Mouse (Mus musculus) kidney, embryonic 16.5 days (tissue): ENCODE data around the gene Bcl2. TPM values are rescaled to one million over a fixed set of nuclear protein-coding genes. Genes with fewer than 3 reads are reported as not detected.

Source experiments
- ATAC-seq: fragments of 200-750 bp; cut with Nextera tagmentation; 2 replicates; pipeline ENCODE4 v1.8.0; 2017; ENCODE audit warnings: moderate TSS enrichment; ENCODE audit not compliant: low FRiP score, low TSS enrichment
- H3K27ac ChIP-seq: fragments of 300-500 bp; sonication (generic); 2 replicates; pipeline ENCODE4 v1.5.1; 2014; ENCODE audit warnings: low read length
- H3K27me3 ChIP-seq: fragments of 300-500 bp; sonication (generic); 2 replicates; pipeline ENCODE4 v1.6.1; 2014; ENCODE audit warnings: low read length, control low read depth, mixed read lengths; ENCODE audit not compliant: insufficient read depth
- H3K36me3 ChIP-seq: fragments of 300-500 bp; sonication (generic); 2 replicates; pipeline ENCODE4 v1.6.1; 2014; ENCODE audit warnings: low read length, control low read depth, mixed read lengths; ENCODE audit not compliant: insufficient read depth
- H3K4me1 ChIP-seq: fragments of 300-500 bp; sonication (generic); 2 replicates; pipeline ENCODE4 v1.6.1; 2014; ENCODE audit warnings: low read length, control low read depth, mixed read lengths; ENCODE audit not compliant: insufficient read depth
- H3K4me2 ChIP-seq: fragments of 300-500 bp; sonication (generic); replicated peaks from 2 replicates; pipeline ENCODE4 v1.6.1; 2014; ENCODE audit warnings: low read depth, low read length
- H3K4me3 ChIP-seq: fragments of 300-500 bp; sonication (generic); 2 replicates; pipeline ENCODE4 v1.5.1; 2014; ENCODE audit warnings: mild to moderate bottlenecking, low read length
- H3K9ac ChIP-seq: fragments of 300-500 bp; sonication (generic); replicated peaks from 2 replicates; pipeline ENCODE4 v1.6.1; 2014; ENCODE audit warnings: low read length
- H3K9me3 ChIP-seq: fragments of 300-500 bp; sonication (generic); 2 replicates; pipeline ENCODE4 v1.6.1; 2016; ENCODE audit warnings: low read length, control low read depth
- WGBS: fragments of 180-500 bp; shearing (Covaris S2); extraction: QIAGEN DNeasy Blood & Tissue Kit; methylation state at CpG from one replicate; pipeline ENCODE4 v1.1.7; 2014; 5-methylcytosine and 5-hydroxymethylcytosine counted together
- polyA plus RNA-seq: library from polyadenylated mRNA; unstranded; fragments of >200 nt; fragmentation: Nextera tagmentation; extraction: Ambion mirVana; gene quantifications from 2 replicates; pipeline ENCODE4 v1.2.1, GENCODE M21; 2015

The Bcl2 gene
- polyA plus RNA-seq, 1 experiment from 2014 or later = 20.4 TPM

DNA sequence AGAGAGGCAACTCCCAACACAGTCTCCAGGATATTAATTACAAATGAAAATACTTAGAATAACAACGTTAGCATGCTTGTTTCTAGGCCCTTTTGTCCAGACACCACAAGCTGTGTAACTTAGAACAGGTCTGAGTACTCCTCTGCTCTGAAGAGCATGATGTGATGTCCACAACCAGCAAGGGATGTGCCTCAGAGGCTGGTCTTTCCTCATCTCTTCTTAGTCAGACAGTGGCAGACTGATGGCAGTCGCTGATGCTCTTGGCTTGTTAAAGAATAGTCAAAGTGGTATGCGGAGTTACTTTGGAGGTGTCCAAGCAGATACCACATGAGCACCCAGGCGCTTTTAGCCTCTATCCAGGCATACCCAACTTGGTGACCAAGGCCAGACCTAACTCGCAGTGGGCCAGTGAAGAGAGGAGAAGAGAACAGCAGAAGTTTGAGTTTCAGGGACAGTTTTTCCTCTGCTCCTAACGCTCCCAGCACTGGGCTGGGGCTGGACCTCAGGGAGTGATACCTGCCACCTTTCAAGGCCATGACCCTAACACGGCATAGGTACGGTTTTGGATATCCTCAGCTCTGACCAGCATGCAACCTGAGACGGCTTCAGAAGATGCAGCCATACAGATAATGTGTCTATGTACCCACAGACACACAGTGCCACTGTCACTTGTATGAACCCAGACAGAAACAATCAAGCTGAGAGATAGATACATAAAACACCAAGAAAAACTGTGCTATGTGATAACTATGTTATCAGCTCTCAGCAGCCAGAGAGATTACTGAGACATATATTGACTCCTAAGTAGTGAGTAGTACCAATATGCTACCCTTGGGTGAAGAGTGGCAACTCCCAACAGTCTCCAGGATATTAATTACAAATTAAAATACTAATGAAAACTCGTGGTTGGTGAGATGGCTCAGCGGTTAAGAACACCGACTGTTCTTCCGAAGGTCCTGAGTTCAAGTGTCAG lies 1.3 kb upstream of the Bcl2 start:
- Histone ChIP-seq H3K4me1 (peaks cover 30% of the 10 kb centered on the region), H3K27me3 (no peaks in the 10 kb centered on the region), H3K27ac (0 out of 2 replicates have a peak overlapping the region, but pooled peaks have one; percentile 6), H3K9me3 (no peaks in the 10 kb centered on the region), H3K4me3 (no peak overlapping the region), H3K4me2 (peak overlapping the region; percentile 92; the same call in 1 of the 2 replicates), H3K9ac (peak overlapping the region; percentile 93), H3K36me3 (no peaks in the 10 kb centered on the region)
- WGBS = 72% methylated on average over 13 of the region's 13 CpGs
- no peak for ATAC-seq

DNA sequence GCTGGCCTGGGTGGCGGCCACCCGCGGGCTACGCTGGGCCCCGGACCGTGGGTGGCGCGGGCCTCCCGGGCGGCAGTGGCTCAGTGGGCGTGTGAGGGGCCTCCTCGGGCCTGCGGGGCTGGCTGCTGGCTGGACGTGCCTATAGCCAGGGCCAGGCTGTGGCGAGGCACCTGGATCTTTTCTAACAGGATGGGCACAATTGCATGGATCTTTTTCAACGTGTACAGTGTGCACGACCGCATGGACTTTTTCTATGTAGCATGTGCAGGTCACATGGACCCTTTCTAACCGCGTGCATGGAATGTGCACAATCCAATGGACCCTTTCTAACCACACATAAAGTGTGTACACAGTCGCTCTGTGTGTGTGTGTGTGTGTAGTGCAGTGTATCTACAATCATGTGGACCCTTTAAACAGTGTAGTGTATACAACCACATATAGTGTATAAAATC lies 482 bp upstream of the Bcl2 start:
- H3K4me3 ChIP-seq = peak overlapping the region; percentile 84
- no peak; the same call in 1 of the 2 replicates for ATAC-seq
- peak overlapping the region; percentile 92 for H3K4me2 ChIP-seq
- no peaks in the 10 kb centered on the region for H3K9me3 ChIP-seq
- peak overlapping the region; percentile 93 for H3K9ac ChIP-seq
- no peaks in the 10 kb centered on the region for H3K27me3 ChIP-seq
- WGBS = 3% methylated on average over 21 of the region's 21 CpGs
- peak overlapping the region; percentile 94 for H3K27ac ChIP-seq
- H3K36me3 ChIP-seq = no peaks in the 10 kb centered on the region
- peaks cover 33% of the 10 kb centered on the region for H3K4me1 ChIP-seq

DNA sequence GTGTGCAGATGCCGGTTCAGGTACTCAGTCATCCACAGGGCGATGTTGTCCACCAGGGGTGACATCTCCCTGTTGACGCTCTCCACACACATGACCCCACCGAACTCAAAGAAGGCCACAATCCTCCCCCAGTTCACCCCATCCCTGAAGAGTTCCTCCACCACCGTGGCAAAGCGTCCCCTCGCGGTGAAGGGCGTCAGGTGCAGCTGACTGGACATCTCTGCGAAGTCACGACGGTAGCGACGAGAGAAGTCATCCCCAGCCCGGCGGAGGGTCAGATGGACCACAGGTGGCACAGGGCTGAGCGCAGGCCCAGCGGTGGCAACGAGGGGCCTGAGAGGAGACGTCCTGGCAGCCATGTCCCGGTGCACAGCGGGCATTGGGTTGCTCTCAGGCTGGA lies 1.7 kb downstream of the Bcl2 start:
- Histone ChIP-seq H3K36me3 (no peaks in the 10 kb centered on the region), H3K27me3 (no peaks in the 10 kb centered on the region), H3K4me3 (peak overlapping the region; percentile 84), H3K9me3 (no peaks in the 10 kb centered on the region), H3K4me2 (peak overlapping the region; percentile 92), H3K27ac (no peak overlapping the region), H3K9ac (peak overlapping the region; percentile 71), H3K4me1 (peaks cover 53% of the 10 kb centered on the region)
- WGBS = 6% methylated on average over 22 of the region's 22 CpGs
- ATAC-seq = 0 out of 2 replicates have a peak, but pooled peaks have one; percentile 5

DNA sequence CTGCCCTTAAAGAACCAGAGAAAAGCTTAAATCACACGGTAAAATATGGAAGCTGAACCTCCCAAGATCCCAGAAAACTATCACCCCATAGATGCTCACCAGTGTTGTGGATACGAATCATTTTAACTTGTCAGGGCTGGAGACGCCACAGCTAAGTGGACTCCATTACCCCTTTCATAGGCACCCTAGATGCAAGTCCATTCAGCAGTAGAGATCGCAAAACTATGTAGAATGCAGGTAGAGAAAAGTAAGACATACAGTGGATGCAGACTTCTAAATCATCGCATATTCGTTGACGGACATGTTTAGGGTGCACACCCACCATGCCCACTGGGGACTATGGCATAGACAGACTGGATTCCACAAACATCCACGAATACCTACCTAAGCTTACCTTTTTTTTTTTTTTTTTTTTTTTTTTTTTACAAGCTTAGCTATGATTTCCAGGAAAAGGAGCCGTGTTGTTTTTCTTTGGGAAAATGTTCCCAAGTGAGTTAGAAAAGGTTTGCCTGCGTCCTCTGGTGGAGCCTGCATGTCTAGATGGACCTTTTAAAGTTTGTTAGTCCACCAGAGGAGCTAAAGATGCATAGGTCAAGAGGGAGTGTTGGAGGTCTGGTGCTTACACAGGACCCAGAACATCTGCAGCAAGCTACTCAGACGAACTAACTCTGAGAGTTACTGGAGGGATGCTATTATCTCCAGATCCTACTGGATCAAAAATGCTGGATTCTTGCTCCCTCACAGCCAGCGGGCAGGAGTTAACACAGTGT lies 2.5 kb downstream of the Bcl2 start:
- no peaks in the 10 kb centered on the region for H3K27me3 ChIP-seq
- no peak for ATAC-seq
- H3K36me3 ChIP-seq = no peaks in the 10 kb centered on the region
- H3K9me3 ChIP-seq = no peaks in the 10 kb centered on the region
- H3K4me3 ChIP-seq = peak overlapping the region; percentile 84
- peak overlapping the region; percentile 92 for H3K4me2 ChIP-seq
- H3K9ac ChIP-seq = peak overlapping the region; percentile 71
- peaks cover 60% of the 10 kb centered on the region for H3K4me1 ChIP-seq
- 0 out of 2 replicates have a peak overlapping the region, but pooled peaks have one; percentile 18 for H3K27ac ChIP-seq
- WGBS = 29% methylated on average over 12 of the region's 12 CpGs

DNA sequence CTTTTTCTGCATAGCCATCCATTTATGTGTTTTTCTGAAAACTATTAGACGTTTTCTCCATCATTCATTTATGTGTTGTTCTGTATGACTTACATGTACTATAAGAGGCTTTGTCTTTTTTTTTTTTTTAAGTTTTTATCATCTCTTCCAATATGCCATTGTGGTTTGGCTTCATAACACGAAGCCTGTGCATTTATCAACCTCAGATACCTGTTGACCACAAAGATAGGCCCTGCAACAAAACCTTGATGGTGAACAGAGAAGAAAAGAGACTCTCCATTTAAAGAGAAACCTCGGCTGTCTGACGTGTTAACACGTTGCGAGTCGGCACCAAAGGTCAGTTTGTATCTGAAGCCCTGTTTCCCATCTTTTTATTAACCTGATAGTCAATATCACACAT lies 3.9 kb downstream of the Bcl2 start:
- Histone ChIP-seq H3K4me2 (peak overlapping the region; percentile 44), H3K4me1 (peaks cover 58% of the 10 kb centered on the region), H3K9me3 (no peaks in the 10 kb centered on the region), H3K9ac (no peak overlapping the region), H3K4me3 (peak overlapping the region; percentile 22; the same call in 1 of the 2 replicates), H3K27me3 (no peaks in the 10 kb centered on the region), H3K27ac (no peak overlapping the region), H3K36me3 (no peaks in the 10 kb centered on the region)
- ATAC-seq = no peak
- WGBS = 62% methylated on average over 7 of the region's 7 CpGs

DNA sequence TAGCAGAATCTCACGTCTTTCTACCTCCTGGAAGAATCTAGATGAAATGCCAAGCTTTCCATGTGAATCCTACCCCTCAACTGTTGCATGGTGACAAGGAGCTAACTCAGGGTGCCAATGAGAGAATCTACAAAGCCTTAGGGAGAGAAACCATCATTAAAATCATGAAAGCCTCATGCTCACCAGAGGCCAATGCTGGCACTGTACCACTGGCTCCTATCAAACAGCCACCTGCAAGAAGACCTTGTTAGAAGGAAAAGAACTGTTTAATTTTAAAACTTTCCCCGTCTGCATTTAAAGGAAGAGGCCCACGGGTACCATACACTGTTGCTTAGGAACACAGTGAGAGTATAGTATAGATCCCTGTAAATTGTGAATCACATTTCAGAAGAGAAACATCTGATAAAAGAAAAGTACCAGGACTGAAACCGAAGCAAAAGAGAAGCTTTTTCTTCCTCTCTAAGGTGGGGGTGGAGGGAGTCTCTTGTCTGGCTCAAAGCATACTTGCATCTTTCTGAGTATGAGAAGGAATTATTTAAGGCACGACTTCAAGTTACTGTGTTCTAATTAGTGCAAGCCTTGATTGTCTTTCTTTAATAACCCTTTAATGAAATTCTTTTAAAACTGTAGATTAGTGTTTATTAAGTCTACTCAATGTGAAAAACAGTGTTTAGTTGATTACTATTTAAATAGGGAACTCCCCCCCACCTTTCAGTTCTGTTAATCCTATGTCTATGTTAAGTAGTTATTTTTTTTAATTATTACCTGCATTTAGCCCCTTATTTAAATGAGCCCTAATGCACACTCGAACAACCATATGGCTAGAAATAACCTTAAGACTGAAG lies 6.8 kb downstream of the Bcl2 start:
- ATAC-seq = no peak
- Histone ChIP-seq H3K9me3 (no peaks in the 10 kb centered on the region), H3K9ac (no peak overlapping the region), H3K4me3 (no peak overlapping the region), H3K4me1 (peaks cover 54% of the 10 kb centered on the region), H3K27ac (peak overlapping the region; percentile 48; the same call in 1 of the 2 replicates), H3K4me2 (0 out of 2 replicates have a peak overlapping the region, but pooled peaks have one; percentile 8), H3K36me3 (no peaks in the 10 kb centered on the region), H3K27me3 (no peaks in the 10 kb centered on the region)
- WGBS = 58% methylated on average over 6 of the region's 6 CpGs

DNA sequence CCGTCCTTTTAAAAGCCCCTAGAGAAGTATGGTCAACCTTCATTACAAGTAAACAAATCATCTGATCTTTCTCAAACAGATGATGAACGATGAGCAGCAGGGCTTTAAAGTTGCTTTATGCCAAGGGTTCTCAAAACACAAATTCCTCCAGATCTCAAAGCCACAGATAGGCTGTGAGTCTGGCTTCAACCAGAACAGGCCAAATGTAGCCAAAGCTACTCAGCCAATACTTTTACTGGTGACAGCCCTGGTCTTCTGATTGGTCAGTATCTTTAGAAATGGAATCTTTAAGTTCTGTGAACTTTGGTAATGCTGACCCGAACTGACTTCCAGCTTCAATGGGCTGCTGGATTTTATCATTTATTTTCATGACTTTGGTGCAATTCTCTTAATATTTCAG lies 10.9 kb downstream of the Bcl2 start:
- no peaks in the 10 kb centered on the region for H3K27me3 ChIP-seq
- WGBS = 65% methylated on average over 3 of the region's 3 CpGs
- H3K9ac ChIP-seq = no peak overlapping the region
- H3K4me1 ChIP-seq = peaks cover 25% of the 10 kb centered on the region
- no peak overlapping the region for H3K27ac ChIP-seq
- no peaks in the 10 kb centered on the region for H3K36me3 ChIP-seq
- no peak for ATAC-seq
- H3K9me3 ChIP-seq = no peaks in the 10 kb centered on the region
- no peak overlapping the region for H3K4me2 ChIP-seq
- no peak overlapping the region for H3K4me3 ChIP-seq

DNA sequence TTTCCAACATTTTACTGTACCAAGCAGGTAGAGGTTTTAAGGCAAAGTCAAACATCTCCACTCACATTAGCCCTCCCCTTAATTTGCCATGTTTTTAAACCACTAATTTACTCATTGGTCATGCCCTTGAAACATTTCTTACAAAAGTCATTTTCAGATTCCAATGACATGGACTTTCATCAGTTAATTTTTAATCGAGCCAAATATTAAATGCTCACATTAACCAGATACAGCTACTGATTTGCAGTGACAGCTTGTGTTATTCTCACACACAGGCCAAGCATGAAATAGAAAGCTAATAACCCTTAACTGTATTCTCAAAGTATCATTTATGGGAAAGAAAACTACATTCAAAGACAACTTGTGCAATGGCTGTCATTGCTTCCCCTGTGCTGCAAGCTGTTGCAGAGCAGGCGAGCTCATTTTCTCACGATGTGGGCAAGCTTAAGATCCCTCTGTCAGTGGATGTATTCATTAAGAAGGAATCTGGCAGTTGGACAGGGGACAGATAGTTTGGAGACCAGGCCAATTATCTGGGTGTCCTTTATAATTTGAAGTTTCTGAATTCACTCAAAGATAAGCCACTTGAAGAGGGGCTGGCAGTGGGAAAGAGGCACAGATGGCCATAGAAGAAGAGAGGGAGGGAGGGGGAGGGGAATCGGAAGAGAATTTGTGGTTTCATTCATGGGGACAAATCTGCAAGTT lies 11.5 kb downstream of the Bcl2 start:
- H3K27ac ChIP-seq = no peak overlapping the region
- ATAC-seq = no peak
- H3K36me3 ChIP-seq = no peaks in the 10 kb centered on the region
- H3K27me3 ChIP-seq = no peaks in the 10 kb centered on the region
- no peak overlapping the region for H3K9ac ChIP-seq
- H3K4me1 ChIP-seq = peaks cover 19% of the 10 kb centered on the region
- 63% methylated on average over 4 of the region's 4 CpGs for WGBS
- no peaks in the 10 kb centered on the region for H3K9me3 ChIP-seq
- no peak overlapping the region for H3K4me2 ChIP-seq
- no peak overlapping the region for H3K4me3 ChIP-seq
